Mouse (Mus musculus) neural tube, embryonic 14.5 days (tissue): ENCODE results near the gene Pcp2. TPM values are rescaled to one million over a fixed set of nuclear protein-coding genes. Genes with fewer than 3 reads are reported as not detected.
A peak's percentile ranks its signal among the peaks of the same experiment; 100 is the strongest.

ENCODE experiments used
- ATAC-seq: fragments of 200-750 bp; cut with Nextera tagmentation; 2 replicates; pipeline ENCODE4 v1.8.0; 2017; ENCODE audit warnings: low read depth, mild to moderate bottlenecking, moderate TSS enrichment, moderate library complexity
- H3K27ac ChIP-seq: fragments of 300-500 bp; sonication (generic); 2 replicates; pipeline ENCODE4 v1.5.1; 2014; ENCODE audit warnings: low read depth, mild to moderate bottlenecking, control low read depth, low read length, moderate library complexity, mixed read lengths
- H3K27me3 ChIP-seq: fragments of 300-500 bp; sonication (generic); 2 replicates; pipeline ENCODE4 v1.6.1; 2014; ENCODE audit warnings: low read length; ENCODE audit not compliant: control insufficient read depth, insufficient read depth
- H3K36me3 ChIP-seq: fragments of 300-500 bp; sonication (generic); 2 replicates; pipeline ENCODE4 v1.6.1; 2014; ENCODE audit warnings: low read length, mixed read lengths; ENCODE audit not compliant: control insufficient read depth, insufficient read depth
- H3K4me1 ChIP-seq: fragments of 300-500 bp; sonication (generic); 2 replicates; pipeline ENCODE4 v1.6.1; 2014; ENCODE audit warnings: low read length; ENCODE audit not compliant: control insufficient read depth, insufficient read depth
- H3K4me2 ChIP-seq: fragments of 300-500 bp; sonication (generic); 2 replicates; pipeline ENCODE4 v1.6.1; 2014; ENCODE audit warnings: mild to moderate bottlenecking, low read depth, low read length, control low read depth
- H3K4me3 ChIP-seq: fragments of 300-500 bp; sonication (generic); 2 replicates; pipeline ENCODE4 v1.5.1; 2014; ENCODE audit warnings: low read depth, low read length, control low read depth, mixed read lengths
- H3K9ac ChIP-seq: fragments of 300-500 bp; sonication (generic); replicated peaks from 2 replicates; pipeline ENCODE4 v1.6.1; 2014; ENCODE audit warnings: low read depth, mild to moderate bottlenecking, control low read depth, low read length, mixed read lengths
- H3K9me3 ChIP-seq: fragments of 300-500 bp; sonication (generic); 2 replicates; pipeline ENCODE4 v1.6.1; 2016; ENCODE audit warnings: low read length; ENCODE audit not compliant: control insufficient read depth
- WGBS: fragments of 180-500 bp; shearing (Covaris S2); extraction: QIAGEN DNeasy Blood & Tissue Kit; methylation state at CpG from one replicate; pipeline ENCODE4 v1.1.7; 2014; 5-methylcytosine and 5-hydroxymethylcytosine counted together
- polyA plus RNA-seq: library from polyadenylated mRNA; unstranded; fragments of >200 nt; fragmentation: Nextera tagmentation; extraction: Ambion mirVana; gene quantifications from 2 replicates; pipeline ENCODE4 v1.2.1, GENCODE M21; 2014

The Pcp2 gene
- 0.18 and 0.29 TPM in 2 replicates for polyA plus RNA-seq

DNA sequence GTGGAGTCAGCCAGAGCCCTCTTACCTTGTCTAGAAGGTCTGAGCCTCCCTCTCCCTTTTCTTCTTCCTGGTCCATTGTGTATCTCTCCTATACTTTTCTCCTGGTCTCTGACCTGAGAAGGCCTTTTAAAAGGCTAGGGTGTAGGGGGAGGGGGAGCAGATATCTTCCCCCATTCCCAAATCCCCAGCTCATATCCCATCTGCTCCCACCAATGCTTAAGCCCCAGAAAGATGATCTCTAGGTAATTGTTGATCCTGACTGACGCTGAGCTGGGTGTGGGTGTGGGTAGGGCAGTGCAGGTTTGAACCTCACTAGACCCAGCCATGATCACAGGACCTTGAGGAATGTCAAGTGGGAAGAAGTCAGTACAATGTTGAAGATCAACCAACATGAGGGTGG, at the start of gene Pcp2:
TSS of gene Pcp2 (minus strand) at position 101 of the 400 bp plus-strand sequence.
- H3K4me1 ChIP-seq: peaks cover 9% of the 10 kb centered on the region
- no peaks in the 10 kb centered on the region for H3K36me3 ChIP-seq
- H3K9ac ChIP-seq: no peak within 1 kb of the TSS
- no peaks in the 10 kb centered on the region for H3K9me3 ChIP-seq
- ATAC-seq: no peak
- no peak within 1 kb of the TSS for H3K4me2 ChIP-seq
- no peak within 1 kb of the TSS for H3K4me3 ChIP-seq
- no peak within 1 kb of the TSS for H3K27ac ChIP-seq
- WGBS: 69% methylated on average over 1 of the region's 1 CpGs
- no peaks in the 10 kb centered on the region for H3K27me3 ChIP-seq

GRCm38 (mm10) chr8:3674671-3675070, 49.3 kb upstream of the Pcp2 start:
- Histone ChIP-seq H3K4me2 (no peak overlapping the region), H3K27ac (no peak overlapping the region), H3K27me3 (no peaks in the 10 kb centered on the region), H3K36me3 (0 out of 2 replicates have a peak, but pooled peaks cover 8% of the 10 kb centered on the region), H3K4me3 (no peak overlapping the region), H3K4me1 (peaks cover 9% of the 10 kb centered on the region; the same call in 1 of the 2 replicates), H3K9ac (no peak overlapping the region), H3K9me3 (no peaks in the 10 kb centered on the region)
- WGBS: 61% methylated on average over 3 of the region's 3 CpGs
- ATAC-seq: no peak

DNA sequence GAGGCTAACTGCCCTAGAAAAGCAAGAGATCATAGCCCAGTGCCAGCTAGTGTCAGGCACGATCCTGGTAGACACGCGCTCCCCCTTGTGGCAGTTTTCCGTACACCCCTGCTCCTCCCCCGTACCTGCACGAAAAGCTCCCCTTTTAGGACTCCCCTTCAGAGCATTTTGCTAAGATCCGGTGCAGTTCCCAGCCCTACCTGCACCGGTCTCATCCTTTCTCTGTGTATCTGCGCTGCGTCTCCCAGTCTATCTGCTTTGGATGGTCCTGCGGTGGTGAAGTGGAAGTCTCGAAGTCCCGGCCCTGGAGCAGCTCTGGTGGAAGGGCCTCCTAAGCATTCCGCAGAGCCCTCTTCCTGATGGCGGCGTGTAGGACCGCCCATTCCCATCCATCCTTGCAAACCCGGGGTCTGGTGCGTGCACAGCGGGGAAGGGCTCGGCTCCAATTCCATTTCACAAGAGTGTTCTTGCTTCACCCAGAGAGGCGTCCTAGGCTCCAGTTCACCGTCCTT, 46.7 kb upstream of the Pcp2 start, which contains the start of gene Fcor:
TSS of gene Fcor (minus strand) at position 383 of the 512 bp plus-strand sequence.
- H3K4me1 ChIP-seq: no peaks in the 10 kb centered on the region; the same call in 1 of the 2 replicates
- no peaks in the 10 kb centered on the region for H3K9me3 ChIP-seq
- H3K27me3 ChIP-seq: no peaks in the 10 kb centered on the region
- WGBS: under 1% methylated on average over 23 of the region's 23 CpGs
- no peaks in the 10 kb centered on the region for H3K36me3 ChIP-seq
- H3K27ac ChIP-seq: peak within 1 kb of the TSS; percentile 80
- peak within 1 kb of the TSS; percentile 63 for H3K4me2 ChIP-seq
- peak within 1 kb of the TSS; percentile 44 for H3K4me3 ChIP-seq
- peak; percentile 86 for ATAC-seq
- peak within 1 kb of the TSS; percentile 58 for H3K9ac ChIP-seq

DNA sequence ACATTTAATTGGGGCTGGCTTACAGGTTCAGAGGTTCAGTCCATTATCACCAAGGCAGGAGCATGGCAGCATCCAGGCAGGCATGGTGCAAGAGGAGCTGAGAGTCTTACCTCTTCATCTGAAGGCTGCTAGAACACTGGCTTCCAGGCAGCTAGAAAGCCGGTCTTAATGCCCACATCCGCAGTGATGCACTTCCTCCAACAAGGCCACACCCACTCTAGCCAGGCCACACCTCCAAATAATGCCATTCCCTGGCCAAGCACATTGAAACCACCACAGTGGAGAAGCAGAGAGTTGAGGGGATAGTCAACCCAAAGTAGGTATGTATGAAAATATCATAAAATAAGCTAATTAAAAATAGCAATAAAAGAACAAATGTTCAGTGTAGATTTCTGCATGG, 45.0 kb upstream of the Pcp2 start:
- H3K4me1 ChIP-seq: no peaks in the 10 kb centered on the region
- no peak overlapping the region for H3K4me2 ChIP-seq
- no peak for ATAC-seq
- no peaks in the 10 kb centered on the region for H3K27me3 ChIP-seq
- WGBS: 76% methylated on average over 2 of the region's 2 CpGs
- H3K36me3 ChIP-seq: no peaks in the 10 kb centered on the region
- no peaks in the 10 kb centered on the region for H3K9me3 ChIP-seq
- no peak overlapping the region for H3K27ac ChIP-seq
- H3K9ac ChIP-seq: no peak overlapping the region
- H3K4me3 ChIP-seq: no peak overlapping the region

DNA sequence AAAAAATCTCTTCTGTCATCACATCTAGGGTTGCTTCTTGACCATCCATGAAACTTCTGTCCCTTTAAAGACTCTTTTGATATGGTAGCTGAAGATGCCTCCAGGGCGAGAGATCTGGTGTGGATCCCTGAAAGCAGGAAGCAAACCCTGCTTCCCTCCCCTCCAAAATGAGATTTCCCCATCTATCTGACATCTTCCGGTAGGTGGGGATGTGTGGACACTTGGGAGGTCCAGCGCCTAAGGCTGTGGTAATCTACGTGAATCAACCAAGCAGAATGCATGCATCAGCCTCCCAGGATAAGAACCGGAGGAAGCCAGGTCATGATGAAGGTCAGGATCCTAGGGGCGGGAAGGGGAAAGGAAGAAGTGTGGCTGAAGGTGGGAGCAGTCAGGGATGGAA, 40.2 kb upstream of the Pcp2 start, which contains the start of gene Mcemp1:
TSS of gene Mcemp1 (plus strand) at position 248 of the 400 bp plus-strand sequence.
- Histone ChIP-seq H3K27ac (no peak within 1 kb of the TSS), H3K9ac (no peak within 1 kb of the TSS), H3K9me3 (no peaks in the 10 kb centered on the region), H3K27me3 (no peaks in the 10 kb centered on the region), H3K36me3 (no peaks in the 10 kb centered on the region), H3K4me1 (no peaks in the 10 kb centered on the region), H3K4me2 (no peak within 1 kb of the TSS), H3K4me3 (no peak within 1 kb of the TSS)
- WGBS: 79% methylated on average over 6 of the region's 6 CpGs
- no peak for ATAC-seq

- Histone ChIP-seq H3K9me3 (no peaks in the 10 kb centered on the region), H3K9ac (no peak overlapping the region), H3K4me2 (no peak overlapping the region), H3K36me3 (no peaks in the 10 kb centered on the region), H3K4me3 (no peak overlapping the region), H3K4me1 (no peaks in the 10 kb centered on the region), H3K27me3 (no peaks in the 10 kb centered on the region), H3K27ac (no peak overlapping the region)
- no peak for ATAC-seq
- WGBS: 63% methylated on average over 5 of the region's 5 CpGs
Observed at GRCm38 (mm10) chr8:3664405-3664804, 39.1 kb upstream of the Pcp2 start.

DNA sequence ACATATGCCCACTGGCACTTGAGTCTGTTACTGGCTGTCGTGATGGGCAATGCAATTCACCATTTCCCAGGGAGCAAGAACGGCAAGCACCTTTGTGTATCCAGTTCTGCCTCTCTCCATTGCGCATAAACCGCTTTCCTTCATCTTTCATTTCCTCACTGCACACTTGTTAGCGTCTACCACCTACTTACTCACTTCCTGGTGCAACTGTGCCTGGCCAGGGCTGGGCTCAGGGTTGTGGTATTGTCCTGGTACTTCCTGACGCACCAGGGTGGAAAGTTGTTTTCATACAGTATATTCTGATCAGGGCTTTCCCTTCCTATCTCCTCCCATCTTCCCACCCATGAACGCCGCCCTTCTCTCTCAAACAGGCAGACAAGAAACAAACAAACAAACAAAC, 35.5 kb upstream of the Pcp2 start:
- no peaks in the 10 kb centered on the region for H3K4me1 ChIP-seq
- no peak for ATAC-seq
- H3K9me3 ChIP-seq: no peaks in the 10 kb centered on the region
- 82% methylated on average over 8 of the region's 8 CpGs for WGBS
- no peak overlapping the region for H3K27ac ChIP-seq
- no peak overlapping the region for H3K9ac ChIP-seq
- no peaks in the 10 kb centered on the region for H3K27me3 ChIP-seq
- no peak overlapping the region for H3K4me3 ChIP-seq
- no peak overlapping the region for H3K4me2 ChIP-seq
- H3K36me3 ChIP-seq: no peaks in the 10 kb centered on the region

DNA sequence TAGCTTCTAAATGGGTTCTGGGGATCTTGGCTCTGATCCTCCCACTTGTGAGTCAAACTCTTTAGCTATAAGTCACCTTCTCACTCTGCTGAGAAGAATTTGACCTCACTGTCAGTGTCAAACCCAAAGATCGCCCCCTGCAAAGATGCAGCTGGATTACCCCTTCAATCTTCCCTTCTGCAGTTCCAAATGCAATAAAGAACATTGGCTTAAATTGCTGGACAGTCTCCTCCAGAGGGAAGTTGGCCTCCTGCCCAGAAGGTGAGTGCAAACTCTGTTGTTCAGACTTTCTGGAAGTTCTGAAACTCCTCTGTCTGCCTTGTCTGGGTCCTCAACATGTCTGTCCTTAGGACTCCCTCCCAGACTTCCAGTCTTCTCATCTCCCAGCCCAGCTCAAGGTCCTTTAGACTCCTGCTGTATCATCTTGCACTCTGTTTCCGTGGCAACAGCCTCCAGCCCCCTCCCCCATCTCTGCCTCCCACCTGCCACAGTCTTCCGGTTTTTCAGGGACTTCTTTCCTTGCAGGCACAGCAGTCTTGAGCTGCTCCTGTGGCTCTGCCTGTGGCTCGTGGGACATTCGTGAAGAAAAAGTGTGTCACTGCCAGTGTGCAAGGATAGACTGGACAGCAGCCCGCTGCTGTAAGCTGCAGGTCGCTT, 31.5 kb upstream of the Pcp2 start:
- WGBS: 20% methylated on average over 7 of the region's 7 CpGs
- Histone ChIP-seq H3K4me2 (no peak overlapping the region), H3K4me3 (no peak overlapping the region), H3K36me3 (no peaks in the 10 kb centered on the region), H3K9me3 (no peaks in the 10 kb centered on the region), H3K27ac (no peak overlapping the region), H3K4me1 (no peaks in the 10 kb centered on the region), H3K27me3 (no peaks in the 10 kb centered on the region), H3K9ac (0 out of 2 replicates have a peak overlapping the region, but pooled peaks have one; percentile 12)
- ATAC-seq: 0 out of 2 replicates have a peak, but pooled peaks have one; percentile 30

- H3K4me2 ChIP-seq: no peak within 1 kb of the TSS
- no peaks in the 10 kb centered on the region for H3K9me3 ChIP-seq
- H3K4me3 ChIP-seq: no peak within 1 kb of the TSS
- H3K4me1 ChIP-seq: no peaks in the 10 kb centered on the region
- no peak for ATAC-seq
- H3K9ac ChIP-seq: no peak within 1 kb of the TSS
- WGBS: 78% methylated on average over 3 of the region's 3 CpGs
- H3K36me3 ChIP-seq: no peaks in the 10 kb centered on the region
- H3K27ac ChIP-seq: no peak within 1 kb of the TSS
- H3K27me3 ChIP-seq: no peaks in the 10 kb centered on the region
Observed at GRCm38 (mm10) chr8:3655526-3655925, 30.2 kb upstream of the Pcp2 start, which contains the start of gene Retn. Gene Retn (plus strand): TSS chr8:3655770.
